Mouse (Mus musculus) macrophage (primary cell): ENCODE data around the gene Mipep. TPM values are rescaled to one million over a fixed set of nuclear protein-coding genes. Genes with fewer than 3 reads are reported as not detected.

Source experiments
- H3K27ac ChIP-seq: fragments of 350-480 bp; formaldehyde crosslinking; 2 replicates; pipeline ENCODE4 v1.9.0; 2021
- H3K36me3 ChIP-seq: fragments of 350-480 bp; formaldehyde crosslinking; 2 replicates; pipeline ENCODE4 v1.9.0; 2021; ENCODE audit errors: inconsistent target
- H3K4me3 ChIP-seq: fragments of 350-480 bp; formaldehyde crosslinking; 2 replicates; pipeline ENCODE4 v1.9.0; 2021; ENCODE audit errors: inconsistent target
- H3K79me2 ChIP-seq: fragments of 350-480 bp; formaldehyde crosslinking; 2 replicates; pipeline ENCODE4 v1.9.0; 2021; ENCODE audit errors: inconsistent target
- WGBS: methylation state at CpG from one replicate; pipeline ENCODE4 v1.1.7; 2026; ENCODE audit warnings: inconsistent platforms; ENCODE audit not compliant: missing documents; 5-methylcytosine and 5-hydroxymethylcytosine counted together
- polyA plus RNA-seq: library from polyadenylated mRNA; stranded (reverse); fragments of 250-400 nt; gene quantifications from 3 replicates; pipeline ENCODE4 v1.2.4, GENCODE M21; 2018; ENCODE audit warnings: inconsistent platforms

Gene Mipep
- polyA plus RNA-seq, 1 experiment from 2014 or later = 5.8 TPM

DNA sequence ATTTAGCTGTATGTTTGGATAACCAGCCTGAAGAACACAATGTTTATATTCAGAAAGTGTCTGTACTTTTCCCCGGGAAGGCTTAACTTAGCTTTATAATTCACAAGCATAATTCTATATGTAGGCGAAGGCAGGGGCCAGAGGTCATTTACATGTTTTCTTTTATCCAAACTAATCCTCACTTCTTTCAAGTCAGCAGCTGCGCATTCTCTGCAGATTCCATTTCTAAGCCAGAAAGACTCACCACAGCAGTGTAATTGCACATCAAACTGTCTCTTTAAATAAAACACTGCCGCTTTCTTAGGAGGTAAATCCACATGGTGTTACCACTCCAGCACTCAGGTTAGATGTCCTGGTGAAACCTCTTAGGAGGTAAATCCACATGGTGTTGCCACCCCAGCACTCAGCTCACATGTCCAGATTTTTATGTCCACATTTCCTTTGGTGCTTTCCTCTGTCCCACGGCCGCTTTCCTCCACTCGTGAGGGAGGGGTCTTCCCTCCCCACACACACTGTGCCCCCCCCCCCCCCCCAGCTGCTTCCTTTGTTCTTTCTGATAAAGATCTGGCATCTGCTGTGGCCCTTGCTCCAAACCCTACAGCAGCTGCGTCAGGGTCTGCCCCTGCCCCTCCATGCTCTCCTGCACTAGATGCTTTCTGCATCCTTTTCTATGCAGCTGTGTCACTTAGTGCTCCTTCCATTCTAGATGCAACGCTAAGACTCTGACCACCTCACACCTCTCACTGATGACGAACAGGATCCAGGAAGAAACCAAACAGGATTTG, 61.1 kb downstream of the Mipep start:
- Histone ChIP-seq H3K27ac (no peak overlapping the region), H3K36me3 (no peaks in the 10 kb centered on the region), H3K79me2 (no peaks in the 10 kb centered on the region), H3K4me3 (no peak overlapping the region)
- 88% methylated on average over 10 of the region's 10 CpGs for WGBS

- Histone ChIP-seq H3K36me3 (no peaks in the 10 kb centered on the region), H3K27ac (no peak overlapping the region), H3K4me3 (no peak overlapping the region), H3K79me2 (no peaks in the 10 kb centered on the region)
- WGBS = 100% methylated on average over 5 of the region's 5 CpGs
Observed at GRCm38 (mm10) chr14:60846174-60846573, 61.8 kb downstream of the Mipep start.

DNA sequence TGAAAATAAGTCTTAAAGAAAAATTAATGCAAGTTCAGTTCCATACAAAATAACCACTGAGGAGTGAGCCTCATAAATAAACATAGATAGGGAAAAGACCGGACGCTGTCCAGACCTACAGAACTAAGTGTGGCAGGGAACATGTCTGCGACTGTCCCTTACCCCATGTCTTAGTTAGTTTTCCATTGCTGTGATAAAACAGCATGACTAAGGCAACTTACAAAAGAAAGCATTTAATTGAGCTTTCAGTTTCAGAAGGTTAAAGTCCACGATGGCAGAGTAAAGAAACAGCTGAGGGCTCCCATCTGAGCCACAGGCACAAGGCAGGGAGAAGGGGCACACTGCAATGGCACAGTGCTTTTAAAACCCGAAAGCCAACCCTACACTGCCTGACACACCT, 63.8 kb downstream of the Mipep start:
- Histone ChIP-seq H3K36me3 (no peaks in the 10 kb centered on the region), H3K79me2 (no peaks in the 10 kb centered on the region), H3K4me3 (no peak overlapping the region), H3K27ac (no peak overlapping the region)
- 98% methylated on average over 5 of the region's 5 CpGs for WGBS

DNA sequence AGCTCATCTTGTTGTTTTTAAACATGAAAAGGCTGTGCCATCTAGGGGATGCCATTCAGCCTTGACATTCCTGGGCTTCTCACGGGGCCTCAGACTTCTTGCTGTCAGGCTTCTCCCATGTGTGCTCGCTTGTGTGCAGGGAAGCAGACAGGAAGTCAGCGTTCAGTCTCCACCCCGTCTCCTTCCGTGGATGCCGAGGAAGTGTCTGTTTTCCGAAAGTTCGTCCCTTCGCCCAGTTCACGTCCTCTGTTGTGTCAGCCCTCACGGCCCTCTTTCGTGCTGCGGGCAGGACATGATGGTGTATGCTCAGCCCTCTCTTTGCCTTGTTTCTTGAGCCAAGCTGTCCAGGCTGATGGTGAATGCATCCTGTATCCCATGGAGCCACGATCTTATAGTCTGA, 65.7 kb downstream of the Mipep start:
- Histone ChIP-seq H3K4me3 (no peak overlapping the region), H3K36me3 (no peaks in the 10 kb centered on the region), H3K79me2 (no peaks in the 10 kb centered on the region), H3K27ac (no peak overlapping the region)
- WGBS = 99% methylated on average over 14 of the region's 14 CpGs

GRCm38 (mm10) chr14:60851632-60852031, 67.3 kb downstream of the Mipep start:
- Histone ChIP-seq H3K4me3 (no peak overlapping the region), H3K27ac (no peak overlapping the region), H3K36me3 (no peaks in the 10 kb centered on the region), H3K79me2 (no peaks in the 10 kb centered on the region)
- WGBS = 94% methylated on average over 5 of the region's 5 CpGs

- no peaks in the 10 kb centered on the region for H3K36me3 ChIP-seq
- H3K27ac ChIP-seq = no peak overlapping the region
- 88% methylated on average over 7 of the region's 7 CpGs for WGBS
- no peak overlapping the region for H3K4me3 ChIP-seq
- no peaks in the 10 kb centered on the region for H3K79me2 ChIP-seq
Observed at GRCm38 (mm10) chr14:60856199-60856912, 72.0 kb downstream of the Mipep start.

DNA sequence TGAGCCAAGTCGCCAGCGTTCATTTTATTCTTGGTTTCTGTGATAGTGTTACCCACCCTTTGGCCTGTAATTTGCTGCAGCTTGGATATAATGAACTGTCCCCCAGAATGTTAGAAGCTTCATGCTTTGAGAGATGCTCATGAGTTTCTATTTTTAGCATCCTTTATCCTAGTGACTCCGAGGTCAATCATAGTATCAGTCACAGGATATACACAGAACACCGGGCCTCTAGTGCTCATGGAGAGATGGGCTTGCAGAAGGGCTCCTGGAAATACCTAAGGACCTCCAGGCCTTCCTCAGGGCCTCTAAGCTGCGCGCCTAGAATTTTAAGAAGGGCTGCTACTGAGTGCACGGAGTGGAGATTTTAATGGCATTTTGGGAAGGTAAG, 72.5 kb downstream of the Mipep start:
- Histone ChIP-seq H3K4me3 (no peak overlapping the region), H3K27ac (no peak overlapping the region), H3K79me2 (no peaks in the 10 kb centered on the region), H3K36me3 (no peaks in the 10 kb centered on the region)
- WGBS = 91% methylated on average over 7 of the region's 7 CpGs

- Histone ChIP-seq H3K79me2 (no peaks in the 10 kb centered on the region), H3K4me3 (no peak overlapping the region), H3K36me3 (no peaks in the 10 kb centered on the region), H3K27ac (no peak overlapping the region)
- WGBS = 94% methylated on average over 3 of the region's 3 CpGs
Observed at GRCm38 (mm10) chr14:60863396-60863795, 79.0 kb downstream of the Mipep start.

DNA sequence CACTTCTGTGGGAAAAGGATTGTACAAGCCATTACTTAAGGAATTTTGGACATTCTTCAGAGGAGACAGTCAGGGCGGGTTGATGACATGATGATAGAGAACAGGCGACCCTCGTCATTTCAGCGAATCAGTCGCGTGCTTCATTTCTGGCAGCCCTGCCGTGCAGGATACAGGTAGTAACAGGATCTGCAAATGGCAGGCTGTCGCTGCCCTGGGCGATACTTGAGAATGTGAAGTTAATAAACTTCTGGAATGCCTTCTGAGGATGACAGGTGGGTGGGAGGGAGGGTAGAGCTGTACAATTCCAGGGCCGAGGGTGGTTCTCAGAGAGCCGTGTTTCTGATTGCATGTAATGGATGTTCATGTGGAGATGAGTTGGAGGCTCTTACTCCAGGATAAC, 82.0 kb downstream of the Mipep start:
- Histone ChIP-seq H3K79me2 (no peaks in the 10 kb centered on the region), H3K36me3 (no peaks in the 10 kb centered on the region), H3K27ac (no peak overlapping the region), H3K4me3 (no peak overlapping the region)
- 93% methylated on average over 11 of the region's 11 CpGs for WGBS

- WGBS = 96% methylated on average over 9 of the region's 9 CpGs
- H3K36me3 ChIP-seq = no peaks in the 10 kb centered on the region
- no peaks in the 10 kb centered on the region for H3K79me2 ChIP-seq
- H3K4me3 ChIP-seq = no peak overlapping the region
- no peak overlapping the region for H3K27ac ChIP-seq
Observed at GRCm38 (mm10) chr14:60868325-60868724, 84.0 kb downstream of the Mipep start.

GRCm38 (mm10) chr14:60871831-60872230, 87.5 kb downstream of the Mipep start:
- 96% methylated on average over 8 of the region's 8 CpGs for WGBS
- H3K4me3 ChIP-seq = no peak overlapping the region
- no peaks in the 10 kb centered on the region for H3K36me3 ChIP-seq
- H3K79me2 ChIP-seq = no peaks in the 10 kb centered on the region
- no peak overlapping the region for H3K27ac ChIP-seq

GRCm38 (mm10) chr14:60882106-60882505, 97.7 kb downstream of the Mipep start:
- no peaks in the 10 kb centered on the region for H3K79me2 ChIP-seq
- 98% methylated on average over 5 of the region's 5 CpGs for whole genome bisulfite sequencing
- H3K4me3 ChIP-seq = no peak overlapping the region
- no peak overlapping the region for H3K27ac ChIP-seq
- H3K36me3 ChIP-seq = no peaks in the 10 kb centered on the region

GRCm38 (mm10) chr14:60882681-60883080, 98.3 kb downstream of the Mipep start:
- Histone ChIP-seq H3K27ac (no peak overlapping the region), H3K36me3 (no peaks in the 10 kb centered on the region), H3K4me3 (no peak overlapping the region), H3K79me2 (no peaks in the 10 kb centered on the region)
- WGBS = 88% methylated on average over 4 of the region's 4 CpGs

- WGBS = 91% methylated on average over 6 of the region's 6 CpGs
- Histone ChIP-seq H3K27ac (no peak overlapping the region), H3K36me3 (no peaks in the 10 kb centered on the region)
Observed at GRCm38 (mm10) chr14:60885361-60885950, 101.1 kb downstream of the Mipep start.

GRCm38 (mm10) chr14:60893882-60894281, 109.5 kb downstream of the Mipep start:
- WGBS = 94% methylated on average over 10 of the region's 10 CpGs

More at GRCm38 (mm10) chr14:60885361-60885950, 101.1 kb downstream of the Mipep start:
- Histone ChIP-seq H3K79me2 (no peaks in the 10 kb centered on the region), H3K4me3 (no peak overlapping the region)

More at GRCm38 (mm10) chr14:60893882-60894281, 109.5 kb downstream of the Mipep start:
- Histone ChIP-seq H3K4me3 (no peak overlapping the region), H3K27ac (no peak overlapping the region), H3K79me2 (no peaks in the 10 kb centered on the region), H3K36me3 (no peaks in the 10 kb centered on the region)
